Mouse (Mus musculus): ENCODE data around the gene Sv2a. TPM values are rescaled to one million over a fixed set of nuclear protein-coding genes. Genes with fewer than 3 reads are reported as not detected.
A peak's percentile ranks its signal among the peaks of the same experiment; 100 is the strongest.

The Sv2a gene
- polyA plus RNA-seq, 1 experiment from 2014 or later, result 2.6 TPM

GRCm38 (mm10) chr3:96160222-96160802 is 20.6 kb upstream of the Sv2a start:
- 36% methylated on average over 4 of the region's 4 CpGs for WGBS

GRCm38 (mm10) chr3:96160803-96161516 is 20.0 kb upstream of the Sv2a start:
- peak; percentile 66 for ATAC-seq (ENCODE audit: low read depth)
- Histone ChIP-seq H3K36me3 (ENCODE audit: control insufficient read depth, insufficient read depth, low read length) (no peaks in the 10 kb centered on the region), H3K9ac (ENCODE audit: low read length) (peak overlapping the region; percentile 72), H3K9me3 (ENCODE audit: control insufficient read depth, low read length) (no peaks in the 10 kb centered on the region), H3K27ac (ENCODE audit: low read length) (peak overlapping the region; percentile 64), H3K4me2 (ENCODE audit: low read depth, low read length) (peak overlapping the region; percentile 97), H3K27me3 (ENCODE audit: control insufficient read depth, insufficient read depth, low read depth, low read length) (no peaks in the 10 kb centered on the region), H3K4me1 (replicated peaks; ENCODE audit: control insufficient read depth, insufficient read depth, low read length) (peaks cover 16% of the 10 kb centered on the region), H3K4me3 (ENCODE audit: low read length) (peak overlapping the region; percentile 57)
- WGBS, result 2% methylated on average over 12 of the region's 12 CpGs

More at GRCm38 (mm10) chr3:96160222-96160802, 20.6 kb upstream of the Sv2a start:
- H3K27me3 ChIP-seq (ENCODE audit: control insufficient read depth, insufficient read depth, low read depth, low read length), result no peaks in the 10 kb centered on the region
- H3K9me3 ChIP-seq (ENCODE audit: control insufficient read depth, low read length), result no peaks in the 10 kb centered on the region
- no peak overlapping the region; the same call in 1 of the 2 replicates for H3K4me3 ChIP-seq (ENCODE audit: low read length)
- peak; percentile 69 for ATAC-seq (ENCODE audit: low read depth)
- peak overlapping the region; percentile 64 for H3K27ac ChIP-seq (ENCODE audit: low read length)
- peaks cover 16% of the 10 kb centered on the region for H3K4me1 ChIP-seq (replicated peaks; ENCODE audit: control insufficient read depth, insufficient read depth, low read length)
- H3K9ac ChIP-seq (ENCODE audit: low read length), result peak overlapping the region; percentile 72; the same call in 1 of the 2 replicates
- peak overlapping the region; percentile 97 for H3K4me2 ChIP-seq (ENCODE audit: low read depth, low read length)
- peaks cover 6% of the 10 kb centered on the region for H3K36me3 ChIP-seq (ENCODE audit: control insufficient read depth, insufficient read depth, low read length)

DNA sequence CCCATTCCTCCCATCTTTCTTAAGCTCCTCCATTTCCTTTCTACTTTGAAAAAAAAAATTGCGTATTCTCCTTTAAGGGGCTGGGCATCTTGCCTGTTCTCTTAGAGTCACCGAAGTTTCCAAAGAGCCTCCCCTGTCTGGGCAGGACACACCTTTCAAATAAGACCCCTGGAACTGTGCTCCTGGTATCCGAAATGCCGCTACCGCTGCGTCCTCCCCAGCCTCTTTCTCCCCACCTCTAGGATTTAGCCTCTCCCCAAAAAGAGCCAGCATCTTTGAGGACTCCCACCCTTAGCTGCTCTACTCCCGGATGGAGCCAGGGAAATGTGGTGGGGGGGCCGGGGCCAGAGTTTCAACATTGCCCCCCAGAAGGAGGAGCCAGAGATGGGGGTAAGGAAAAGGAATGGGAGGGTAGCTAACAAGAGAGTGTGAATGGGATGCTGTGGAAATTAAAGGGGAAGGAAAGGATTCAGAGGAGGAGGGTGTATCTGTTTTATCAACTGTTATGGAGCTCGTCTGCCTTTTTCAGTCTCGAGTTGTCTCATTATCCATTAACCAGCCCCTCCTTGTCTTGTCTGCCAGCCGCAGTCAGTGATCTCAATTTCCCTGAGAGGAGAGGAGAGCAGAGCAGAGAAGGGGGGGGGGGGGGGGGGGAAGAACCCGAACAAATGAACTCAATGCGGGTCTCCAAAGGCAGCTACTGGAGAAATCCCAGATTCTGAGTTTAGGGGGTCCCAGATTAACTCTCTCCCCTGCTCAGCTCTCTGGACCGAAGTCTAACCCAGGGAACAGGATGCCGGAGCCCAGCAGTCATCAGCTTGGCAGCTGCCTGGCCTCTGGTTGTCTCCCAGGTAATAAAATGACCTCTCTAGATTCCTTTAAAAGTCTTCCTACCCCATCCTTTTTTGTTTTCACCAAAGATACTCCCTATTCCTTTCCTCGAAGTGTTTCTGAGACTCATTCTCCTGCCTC is 18.8 kb upstream of the Sv2a start, which contains the start of gene Mtmr11:
Gene Mtmr11, plus strand, starts transcription at position 136 of the 972 bp plus-strand sequence.
- WGBS, result 8% methylated on average over 14 of the region's 16 CpGs
- Histone ChIP-seq H3K27me3 (ENCODE audit: control insufficient read depth, insufficient read depth, low read depth, low read length) (no peaks in the 10 kb centered on the region), H3K4me3 (ENCODE audit: low read length) (peak within 1 kb of the TSS; percentile 57), H3K9ac (ENCODE audit: low read length) (peak within 1 kb of the TSS; percentile 72), H3K4me2 (ENCODE audit: low read depth, low read length) (peak within 1 kb of the TSS; percentile 97), H3K4me1 (replicated peaks; ENCODE audit: control insufficient read depth, insufficient read depth, low read length) (peaks cover 16% of the 10 kb centered on the region), H3K9me3 (ENCODE audit: control insufficient read depth, low read length) (no peaks in the 10 kb centered on the region), H3K36me3 (ENCODE audit: control insufficient read depth, insufficient read depth, low read length) (no peaks in the 10 kb centered on the region), H3K27ac (ENCODE audit: low read length) (peak within 1 kb of the TSS; percentile 64)
- ATAC-seq (ENCODE audit: low read depth), result peak; percentile 57

DNA sequence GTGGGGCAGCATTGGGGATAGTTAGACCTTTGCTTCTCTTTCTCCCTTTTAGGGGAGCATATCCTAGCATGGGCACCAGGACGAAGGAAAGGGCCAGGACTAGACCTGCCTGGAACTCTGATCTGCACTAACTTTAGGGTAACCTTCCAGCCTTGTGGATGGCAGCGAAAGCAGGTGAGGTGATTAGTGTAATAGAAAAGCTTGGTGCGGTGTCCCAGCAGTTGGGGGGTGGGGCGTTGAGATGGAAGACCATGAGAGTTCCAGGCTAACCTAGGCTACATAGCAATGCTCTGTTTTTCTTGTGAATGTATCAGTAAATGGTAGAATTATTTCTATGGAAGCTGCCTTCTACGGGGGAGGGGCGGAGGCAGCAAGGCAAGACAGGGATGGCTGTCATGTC is 17.9 kb upstream of the Sv2a start:
- no peak overlapping the region for H3K9ac ChIP-seq (ENCODE audit: low read length)
- no peaks in the 10 kb centered on the region for H3K9me3 ChIP-seq (ENCODE audit: control insufficient read depth, low read length)
- H3K4me1 ChIP-seq (replicated peaks; ENCODE audit: control insufficient read depth, insufficient read depth, low read length), result peaks cover 18% of the 10 kb centered on the region
- no peak overlapping the region for H3K4me3 ChIP-seq (ENCODE audit: low read length)
- ATAC-seq (ENCODE audit: low read depth), result no peak
- peaks cover 2% of the 10 kb centered on the region; the same call in 1 of the 2 replicates for H3K36me3 ChIP-seq (ENCODE audit: control insufficient read depth, insufficient read depth, low read length)
- no peak overlapping the region for H3K27ac ChIP-seq (ENCODE audit: low read length)
- no peaks in the 10 kb centered on the region for H3K27me3 ChIP-seq (ENCODE audit: control insufficient read depth, insufficient read depth, low read depth, low read length)
- H3K4me2 ChIP-seq (ENCODE audit: low read depth, low read length), result no peak overlapping the region
- 88% methylated on average over 6 of the region's 6 CpGs for WGBS

- WGBS, result 45% methylated on average over 12 of the region's 12 CpGs
- ATAC-seq (ENCODE audit: low read depth), result no peak
- H3K36me3 ChIP-seq (ENCODE audit: control insufficient read depth, insufficient read depth, low read length), result peaks cover 2% of the 10 kb centered on the region; the same call in 1 of the 2 replicates
- H3K4me3 ChIP-seq (ENCODE audit: low read length), result no peak overlapping the region
- no peaks in the 10 kb centered on the region for H3K9me3 ChIP-seq (ENCODE audit: control insufficient read depth, low read length)
- H3K27me3 ChIP-seq (ENCODE audit: control insufficient read depth, insufficient read depth, low read depth, low read length), result no peaks in the 10 kb centered on the region
- peak overlapping the region; percentile 6; the same call in 1 of the 2 replicates for H3K4me2 ChIP-seq (ENCODE audit: low read depth, low read length)
- H3K4me1 ChIP-seq (replicated peaks; ENCODE audit: control insufficient read depth, insufficient read depth, low read length), result peaks cover 24% of the 10 kb centered on the region
- 0 out of 2 replicates have a peak overlapping the region, but pooled peaks have one; percentile 24 for H3K9ac ChIP-seq (ENCODE audit: low read length)
- peak overlapping the region; percentile 55 for H3K27ac ChIP-seq (ENCODE audit: low read length)
Observed at GRCm38 (mm10) chr3:96168466-96169158, 12.3 kb upstream of the Sv2a start.

DNA sequence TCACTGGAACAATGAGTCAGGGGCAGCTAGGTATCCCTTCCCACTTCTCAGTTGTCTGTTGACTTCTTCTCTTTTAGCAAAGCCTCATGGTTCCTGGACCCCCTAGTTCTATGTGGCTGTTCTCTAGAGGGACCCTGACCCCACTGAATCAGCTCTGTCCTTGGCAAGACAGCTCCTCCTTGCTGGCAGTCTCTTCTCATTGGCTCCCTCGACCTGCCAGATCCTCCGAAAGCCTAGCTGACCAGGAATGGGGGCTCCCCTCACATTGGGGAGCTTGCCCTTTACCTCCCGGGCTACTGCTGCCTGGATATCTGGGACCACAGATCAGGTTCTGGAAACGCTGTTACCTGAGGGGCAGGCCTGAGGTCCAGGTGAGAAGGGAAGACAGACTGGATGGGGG is 10.7 kb upstream of the Sv2a start:
- Histone ChIP-seq H3K9ac (ENCODE audit: low read length) (no peak overlapping the region; the same call in 1 of the 2 replicates), H3K4me1 (replicated peaks; ENCODE audit: control insufficient read depth, insufficient read depth, low read length) (peaks cover 31% of the 10 kb centered on the region), H3K36me3 (ENCODE audit: control insufficient read depth, insufficient read depth, low read length) (peaks cover 15% of the 10 kb centered on the region), H3K27ac (ENCODE audit: low read length) (no peak overlapping the region), H3K4me2 (ENCODE audit: low read depth, low read length) (no peak overlapping the region), H3K9me3 (ENCODE audit: control insufficient read depth, low read length) (no peaks in the 10 kb centered on the region), H3K4me3 (ENCODE audit: low read length) (no peak overlapping the region), H3K27me3 (ENCODE audit: control insufficient read depth, insufficient read depth, low read depth, low read length) (no peaks in the 10 kb centered on the region)
- 81% methylated on average over 4 of the region's 4 CpGs for WGBS
- ATAC-seq (ENCODE audit: low read depth), result no peak

DNA sequence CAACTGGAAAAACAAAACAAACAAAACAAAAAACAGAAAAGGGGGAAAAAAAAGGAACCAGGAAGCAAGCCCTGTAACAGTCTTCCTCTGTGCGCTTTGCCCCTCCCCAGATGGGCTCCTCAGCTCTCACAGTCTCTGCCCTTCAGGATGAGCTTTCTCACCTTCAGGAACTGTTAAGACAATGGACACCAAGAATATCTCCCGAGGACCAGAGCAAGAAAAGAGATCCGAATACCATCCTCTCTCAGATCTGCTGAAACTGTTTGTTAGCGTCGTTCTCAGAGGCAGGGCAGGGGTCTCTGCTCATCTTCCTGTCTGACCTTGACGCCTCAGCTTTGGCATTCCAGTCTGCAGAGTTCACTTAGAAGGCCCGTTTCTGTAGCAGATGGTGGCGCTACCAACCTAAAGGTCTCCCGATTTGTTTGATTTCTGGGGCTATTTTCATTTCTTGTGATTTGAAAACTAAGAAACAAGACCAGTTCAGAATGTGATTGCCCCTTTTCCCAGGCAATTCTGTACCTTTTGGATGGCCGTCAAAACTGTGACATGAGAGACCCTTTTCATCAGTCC is 9.9 kb upstream of the Sv2a start:
- peak overlapping the region; percentile 96 for H3K4me3 ChIP-seq (ENCODE audit: low read length)
- H3K27me3 ChIP-seq (ENCODE audit: control insufficient read depth, insufficient read depth, low read depth, low read length), result no peaks in the 10 kb centered on the region
- H3K9me3 ChIP-seq (ENCODE audit: control insufficient read depth, low read length), result no peaks in the 10 kb centered on the region
- H3K27ac ChIP-seq (ENCODE audit: low read length), result peak overlapping the region; percentile 100
- peak overlapping the region; percentile 90 for H3K4me2 ChIP-seq (ENCODE audit: low read depth, low read length)
- peaks cover 18% of the 10 kb centered on the region for H3K36me3 ChIP-seq (ENCODE audit: control insufficient read depth, insufficient read depth, low read length)
- no peak for ATAC-seq (ENCODE audit: low read depth)
- 44% methylated on average over 10 of the region's 10 CpGs for WGBS
- peaks cover 31% of the 10 kb centered on the region for H3K4me1 ChIP-seq (replicated peaks; ENCODE audit: control insufficient read depth, insufficient read depth, low read length)
- peak overlapping the region; percentile 96 for H3K9ac ChIP-seq (ENCODE audit: low read length)

- Histone ChIP-seq H3K36me3 (ENCODE audit: control insufficient read depth, insufficient read depth, low read length) (peaks cover 25% of the 10 kb centered on the region), H3K4me3 (ENCODE audit: low read length) (peak overlapping the region; percentile 96), H3K4me1 (replicated peaks; ENCODE audit: control insufficient read depth, insufficient read depth, low read length) (peaks cover 31% of the 10 kb centered on the region), H3K9me3 (ENCODE audit: control insufficient read depth, low read length) (no peaks in the 10 kb centered on the region), H3K4me2 (ENCODE audit: low read depth, low read length) (peak overlapping the region; percentile 90), H3K9ac (ENCODE audit: low read length) (peak overlapping the region; percentile 96), H3K27ac (ENCODE audit: low read length) (peak overlapping the region; percentile 100), H3K27me3 (ENCODE audit: control insufficient read depth, insufficient read depth, low read depth, low read length) (no peaks in the 10 kb centered on the region)
- WGBS, result 12% methylated on average over 18 of the region's 18 CpGs
- peak; percentile 21 for ATAC-seq (ENCODE audit: low read depth)
Observed at GRCm38 (mm10) chr3:96171583-96172196, 9.3 kb upstream of the Sv2a start.

Data from lung, embryonic 16.5 days (tissue).